Mouse (Mus musculus) erythroblast, embryonic 14.5 days (primary cell): ENCODE measurements around the gene Dnaic1. TPM values are rescaled to one million over a fixed set of nuclear protein-coding genes. Genes with fewer than 3 reads are reported as not detected.

Experiments
- H3K27me3 ChIP-seq: 2 replicates; pipeline ENCODE4 v1.6.1; 2012; ENCODE audit warnings: inconsistent platforms; ENCODE audit not compliant: control insufficient read depth
- H3K36me3 ChIP-seq: 2 replicates; pipeline ENCODE4 v1.6.1; 2012; ENCODE audit warnings: mild to moderate bottlenecking, inconsistent platforms; ENCODE audit not compliant: control insufficient read depth
- H3K4me1 ChIP-seq: 2 replicates; pipeline ENCODE4 v1.6.1; 2012; ENCODE audit warnings: inconsistent platforms; ENCODE audit not compliant: control insufficient read depth
- H3K4me3 ChIP-seq: replicated peaks from 2 replicates; pipeline ENCODE3; 2012; ENCODE audit warnings: moderate library complexity, mild to moderate bottlenecking, inconsistent platforms
- H3K9me3 ChIP-seq: 2 replicates; pipeline ENCODE4 v1.6.1; 2012; ENCODE audit warnings: low read length, inconsistent platforms, mixed read lengths; ENCODE audit not compliant: control insufficient read depth
- GATA1 ChIP-seq: IDR thresholded peaks from 2 replicates; pipeline ENCODE4 v1.6.1; 2012; ENCODE audit warnings: low read length, inconsistent platforms, mixed read lengths
- TAL1 ChIP-seq: IDR thresholded peaks from 3 replicates; pipeline ENCODE4 v1.6.1; 2012; ENCODE audit warnings: low read length, inconsistent platforms, mixed read lengths
- polyA plus RNA-seq: library from polyadenylated mRNA; stranded (reverse); fragments of >175 nt; gene quantifications from 2 replicates; pipeline ENCODE4 v1.2.3, GENCODE M21; 2012

The Dnaic1 gene
- not detected in 2 replicates for polyA plus RNA-seq

- Histone ChIP-seq H3K9me3 (0 out of 2 replicates have a peak, but pooled peaks cover 4% of the 10 kb centered on the region), H3K4me3 (peak within 1 kb of the TSS; percentile 68), H3K4me1 (peaks cover 20% of the 10 kb centered on the region), H3K27me3 (peaks cover 48% of the 10 kb centered on the region), H3K36me3 (no peaks in the 10 kb centered on the region)
- no peak for TF ChIP-seq TAL1
- TF ChIP-seq GATA1 = no peak
These were observed at the start of gene Dnaic1, which contains the start of gene Fam219a for GRCm38 (mm10) chr4:41569411-41569885. Dnaic1 (plus strand) TSS chr4:41569775. Fam219a (minus strand) TSS chr4:41569538.

- Histone ChIP-seq H3K36me3 (no peaks in the 10 kb centered on the region), H3K4me1 (no peaks in the 10 kb centered on the region), H3K9me3 (no peaks in the 10 kb centered on the region), H3K27me3 (peaks cover 2% of the 10 kb centered on the region), H3K4me3 (no peak overlapping the region)
- TF ChIP-seq GATA1 (no peak), TAL1 (no peak)
These were observed 48.9 kb upstream of the Dnaic1 start for GRCm38 (mm10) chr4:41520641-41521040.

- Histone ChIP-seq H3K4me1 (no peaks in the 10 kb centered on the region), H3K9me3 (no peaks in the 10 kb centered on the region), H3K27me3 (peaks cover 2% of the 10 kb centered on the region), H3K36me3 (no peaks in the 10 kb centered on the region), H3K4me3 (no peak overlapping the region)
- no peak for TF ChIP-seq GATA1
- no peak for TF ChIP-seq TAL1
These were observed 47.4 kb upstream of the Dnaic1 start for GRCm38 (mm10) chr4:41522136-41522535.

GRCm38 (mm10) chr4:41522788-41523187 is 46.8 kb upstream of the Dnaic1 start:
- no peak overlapping the region for H3K4me3 ChIP-seq
- H3K4me1 ChIP-seq = no peaks in the 10 kb centered on the region
- TF ChIP-seq GATA1 = no peak
- TF ChIP-seq TAL1 = no peak
- H3K9me3 ChIP-seq = no peaks in the 10 kb centered on the region
- no peaks in the 10 kb centered on the region for H3K36me3 ChIP-seq
- peaks cover 2% of the 10 kb centered on the region for H3K27me3 ChIP-seq

- Histone ChIP-seq H3K4me1 (no peaks in the 10 kb centered on the region), H3K36me3 (no peaks in the 10 kb centered on the region), H3K9me3 (no peaks in the 10 kb centered on the region), H3K27me3 (peaks cover 2% of the 10 kb centered on the region), H3K4me3 (no peak overlapping the region)
- TF ChIP-seq TAL1 (no peak), GATA1 (no peak)
These were observed 45.7 kb upstream of the Dnaic1 start for GRCm38 (mm10) chr4:41523839-41524238.

- Histone ChIP-seq H3K4me1 (no peaks in the 10 kb centered on the region), H3K27me3 (peaks cover 2% of the 10 kb centered on the region), H3K9me3 (no peaks in the 10 kb centered on the region), H3K36me3 (no peaks in the 10 kb centered on the region), H3K4me3 (no peak overlapping the region)
- no peak for TF ChIP-seq TAL1
- TF ChIP-seq GATA1 = no peak
These were observed 44.7 kb upstream of the Dnaic1 start for GRCm38 (mm10) chr4:41524829-41525228.

GRCm38 (mm10) chr4:41526553-41526952 is 43.0 kb upstream of the Dnaic1 start:
- Histone ChIP-seq H3K4me1 (no peaks in the 10 kb centered on the region), H3K4me3 (no peak overlapping the region), H3K27me3 (no peaks in the 10 kb centered on the region; the same call in 1 of the 2 replicates), H3K36me3 (no peaks in the 10 kb centered on the region), H3K9me3 (no peaks in the 10 kb centered on the region)
- no peak for TF ChIP-seq GATA1
- no peak for TF ChIP-seq TAL1

GRCm38 (mm10) chr4:41527076-41527475 is 42.5 kb upstream of the Dnaic1 start:
- Histone ChIP-seq H3K9me3 (no peaks in the 10 kb centered on the region), H3K4me3 (no peak overlapping the region)
- TF ChIP-seq TAL1 (no peak), GATA1 (no peak)

GRCm38 (mm10) chr4:41527996-41528395 is 41.6 kb upstream of the Dnaic1 start:
- Histone ChIP-seq H3K4me3 (no peak overlapping the region), H3K36me3 (no peaks in the 10 kb centered on the region)
- TF ChIP-seq GATA1 (no peak), TAL1 (no peak)

More at GRCm38 (mm10) chr4:41527076-41527475, 42.5 kb upstream of the Dnaic1 start:
- Histone ChIP-seq H3K27me3 (no peaks in the 10 kb centered on the region; the same call in 1 of the 2 replicates), H3K36me3 (no peaks in the 10 kb centered on the region), H3K4me1 (no peaks in the 10 kb centered on the region)

GRCm38 (mm10) chr4:41532420-41532819 is 37.2 kb upstream of the Dnaic1 start:
- TF ChIP-seq TAL1 (no peak), GATA1 (no peak)
- Histone ChIP-seq H3K4me3 (no peak overlapping the region), H3K4me1 (no peaks in the 10 kb centered on the region), H3K9me3 (no peaks in the 10 kb centered on the region), H3K36me3 (no peaks in the 10 kb centered on the region), H3K27me3 (no peaks in the 10 kb centered on the region)

More at GRCm38 (mm10) chr4:41527996-41528395, 41.6 kb upstream of the Dnaic1 start:
- Histone ChIP-seq H3K27me3 (no peaks in the 10 kb centered on the region; the same call in 1 of the 2 replicates), H3K9me3 (no peaks in the 10 kb centered on the region), H3K4me1 (no peaks in the 10 kb centered on the region)
